Mouse (Mus musculus) neural tube, embryonic 14.5 days (tissue): ENCODE results near the gene Sbk3. TPM values are rescaled to one million over a fixed set of nuclear protein-coding genes. Genes with fewer than 3 reads are reported as not detected.

ENCODE experiments used
- polyA plus RNA-seq: library from polyadenylated mRNA; unstranded; fragments of >200 nt; fragmentation: Nextera tagmentation; extraction: Ambion mirVana; gene quantifications from 2 replicates; pipeline ENCODE4 v1.2.1, GENCODE M21; 2014

Sbk3 gene
- polyA plus RNA-seq, 1 experiment from 2014 or later: 0.75 TPM

Other genes with a start within 250 kb of the Sbk3 start
- gene Tmem150b, start 245.9 kb downstream of the Sbk3 start, polyA plus RNA-seq: 0.19 TPM in 2 replicates
- gene Kmt5c, start 231.1 kb downstream of the Sbk3 start, polyA plus RNA-seq: 50.9 and 64.8 TPM in 2 replicates
- gene Cox6b2, start 218.1 kb downstream of the Sbk3 start, polyA plus RNA-seq: 10.8 and 17.7 TPM in 2 replicates
- 0.13 TPM in 1 of 2 replicates, not detected in the other for gene Fam71e2, start 199.9 kb downstream of the Sbk3 start, polyA plus RNA-seq
- 0.44 and 0.48 TPM in 2 replicates for gene Il11, start 188.3 kb downstream of the Sbk3 start, polyA plus RNA-seq
- 0.46 TPM in 1 of 2 replicates, not detected in the other for gene Tmem190, start 188.2 kb downstream of the Sbk3 start, polyA plus RNA-seq
- 3.5 and 3.6 TPM in 2 replicates for gene Tmem238, start 181.5 kb downstream of the Sbk3 start, polyA plus RNA-seq
- gene Rpl28, start 178.3 kb downstream of the Sbk3 start, polyA plus RNA-seq: 154 and 173 TPM in 2 replicates
- gene Ube2s, start 158.6 kb downstream of the Sbk3 start, polyA plus RNA-seq: 249 and 263 TPM in 2 replicates
- 16.8 and 18.7 TPM in 2 replicates for gene Shisa7, start 126.5 kb downstream of the Sbk3 start, polyA plus RNA-seq
- 3.2 and 3.9 TPM in 2 replicates for gene Isoc2b, start 100.9 kb downstream of the Sbk3 start, polyA plus RNA-seq
- gene Isoc2a, start 94.0 kb downstream of the Sbk3 start, polyA plus RNA-seq: 0.58 and 0.76 TPM in 2 replicates
- gene Gm36210, start 64.7 kb downstream of the Sbk3 start, polyA plus RNA-seq: 0.37 and 0.41 TPM in 2 replicates
- gene Zfp628, start 56.0 kb downstream of the Sbk3 start, polyA plus RNA-seq: 2.8 and 3.7 TPM in 2 replicates
- gene Nat14, start 49.1 kb downstream of the Sbk3 start, polyA plus RNA-seq: 24.4 and 27.9 TPM in 2 replicates
- gene Ssc5d, start 45.4 kb downstream of the Sbk3 start, polyA plus RNA-seq: 0.40 and 1.3 TPM in 2 replicates
- gene Sbk2, start 6.8 kb downstream of the Sbk3 start, polyA plus RNA-seq: not detected in 2 replicates
- 55.6 and 67.7 TPM in 2 replicates for gene Zfp579, start 25.0 kb upstream of the Sbk3 start, polyA plus RNA-seq
- 5.9 and 7.9 TPM in 2 replicates for gene Zfp524, start 43.2 kb upstream of the Sbk3 start, polyA plus RNA-seq
- 27.2 and 30.4 TPM in 2 replicates for gene Fiz1, start 43.5 kb upstream of the Sbk3 start, polyA plus RNA-seq
- gene Gm44973, start 44.3 kb upstream of the Sbk3 start, polyA plus RNA-seq: 2.6 and 2.7 TPM in 2 replicates
- 5.9 and 6.8 TPM in 2 replicates for gene Zfp865, start 49.2 kb upstream of the Sbk3 start, polyA plus RNA-seq
- gene Ccdc106, start 49.4 kb upstream of the Sbk3 start, polyA plus RNA-seq: 53.6 and 64.8 TPM in 2 replicates
- not detected in 2 replicates for gene 4632433K11Rik, start 63.0 kb upstream of the Sbk3 start, polyA plus RNA-seq
- gene Zfp784, start 67.3 kb upstream of the Sbk3 start, polyA plus RNA-seq: 6.6 and 8.5 TPM in 2 replicates
- gene Zfp580, start 80.4 kb upstream of the Sbk3 start, polyA plus RNA-seq: 102 and 111 TPM in 2 replicates
- 83.0 and 84.2 TPM in 2 replicates for gene U2af2, start 91.0 kb upstream of the Sbk3 start, polyA plus RNA-seq
- gene Epn1, start 109.1 kb upstream of the Sbk3 start, polyA plus RNA-seq: 97.9 and 112 TPM in 2 replicates
- gene Rfpl4, start 145.8 kb upstream of the Sbk3 start, polyA plus RNA-seq: not detected in 2 replicates
- 1.2 TPM in 1 of 2 replicates, not detected in the other for gene Rasl2-9, start 154.8 kb upstream of the Sbk3 start, polyA plus RNA-seq
- gene Vmn1r55, start 178.5 kb upstream of the Sbk3 start, polyA plus RNA-seq: 0.04 and 0.10 TPM in 2 replicates
- gene Vmn1r56, start 225.6 kb upstream of the Sbk3 start, polyA plus RNA-seq: not detected in 2 replicates
- not detected in 2 replicates for gene Vmn1r57, start 247.3 kb upstream of the Sbk3 start, polyA plus RNA-seq